Mouse (Mus musculus): Measurements from ENCODE around the gene Rwdd1.

DNA sequence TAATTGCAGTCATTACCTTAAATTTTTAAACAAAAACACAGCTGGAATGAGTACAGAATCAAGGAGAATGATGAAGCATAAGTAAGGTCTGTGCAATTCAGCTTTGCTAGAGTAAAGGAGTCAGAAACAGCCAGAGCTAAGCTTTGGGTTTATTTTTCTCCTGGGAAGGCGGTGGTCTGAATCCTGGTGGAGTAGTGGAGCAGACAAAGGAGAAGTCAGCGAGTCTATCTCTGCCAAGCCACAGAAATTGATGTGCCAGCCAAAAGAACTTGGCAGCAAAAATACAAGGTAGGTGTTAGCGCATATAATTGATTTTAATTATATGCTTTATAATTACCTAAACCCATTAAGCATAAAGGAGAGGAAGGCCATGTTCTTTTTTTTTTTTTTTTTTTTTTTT lies 18.0 kb upstream of the Rwdd1 start, which contains the start of gene Trappc3l:
- TF ChIP-seq ZNF384 (IDR thresholded peaks at IDR 0.05; ENCODE audit: low read depth, low read length) (no peak), CHD2 (IDR thresholded peaks at IDR 0.05; ENCODE audit: low read depth, low read length) (no peak)

Measured in ES-E14 (cell line).